Mouse (Mus musculus) lung, postnatal 0 days (tissue): ENCODE data around the gene Zfp712.

Source experiments
- CTCF ChIP-seq: IDR thresholded peaks from 2 replicates; pipeline ENCODE4 v1.5.1; 2016; ENCODE audit warnings: antibody characterized with exemption, mild to moderate bottlenecking
- EP300 ChIP-seq: IDR thresholded peaks from 2 replicates; pipeline ENCODE4 v1.6.1; 2016; ENCODE audit warnings: antibody characterized with exemption, mild to moderate bottlenecking, control low read depth

- TF ChIP-seq CTCF (no peak; the same call in 1 of the 2 replicates), EP300 (no peak)
These were observed 47.8 kb upstream of the Zfp712 start for GRCm38 (mm10) chr13:67108821-67109206.
